Mouse (Mus musculus): ENCODE results near the gene Pecam1.
"Not testable (repeated sequence)": the region's sequence is repeated elsewhere in the genome, so short reads cannot be mapped to it uniquely, and the experiment has no call there.

Gene Pecam1

DNA sequence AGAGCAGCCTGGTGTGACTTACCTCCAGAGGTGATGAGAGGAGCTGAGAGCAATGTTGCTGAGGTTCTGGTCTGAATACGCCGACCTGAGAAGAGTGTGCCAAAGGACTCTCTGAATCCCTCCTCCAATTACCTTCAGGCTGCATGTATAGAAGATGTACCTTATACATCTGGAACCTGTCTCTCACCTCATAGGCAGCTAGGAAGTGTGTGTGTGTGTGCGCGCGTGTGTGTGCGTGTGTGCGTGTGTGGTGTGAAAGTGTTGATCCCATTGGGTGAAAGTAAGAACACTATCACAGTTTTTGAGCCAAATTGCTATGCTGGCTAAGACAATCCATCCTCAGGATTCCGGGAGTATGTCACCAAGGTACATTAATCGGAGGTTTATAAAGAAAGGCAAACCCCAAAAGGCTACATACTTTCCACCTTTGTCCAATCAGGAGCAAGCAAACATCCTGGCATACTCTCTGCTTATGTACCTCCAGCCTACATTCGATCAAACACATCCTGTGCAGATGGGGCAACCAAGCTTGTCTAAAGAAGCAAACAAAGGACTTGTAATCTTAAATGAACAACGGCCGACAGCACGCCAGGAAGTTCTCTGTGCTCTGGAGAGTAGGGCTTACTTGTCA lies at the start of gene Pecam1:
TSS of gene Pecam1 (minus strand) at position 508 of the 631 bp plus-strand sequence.
- DNase-seq (ENCODE audit: extremely low read depth, low read depth, low spot score) = no peak

- DNase-seq (ENCODE audit: extremely low read depth, low read depth, low spot score) = no peak
These were observed 45.3 kb upstream of the Pecam1 start for GRCm38 (mm10) chr11:106795679-106796078.

DNA sequence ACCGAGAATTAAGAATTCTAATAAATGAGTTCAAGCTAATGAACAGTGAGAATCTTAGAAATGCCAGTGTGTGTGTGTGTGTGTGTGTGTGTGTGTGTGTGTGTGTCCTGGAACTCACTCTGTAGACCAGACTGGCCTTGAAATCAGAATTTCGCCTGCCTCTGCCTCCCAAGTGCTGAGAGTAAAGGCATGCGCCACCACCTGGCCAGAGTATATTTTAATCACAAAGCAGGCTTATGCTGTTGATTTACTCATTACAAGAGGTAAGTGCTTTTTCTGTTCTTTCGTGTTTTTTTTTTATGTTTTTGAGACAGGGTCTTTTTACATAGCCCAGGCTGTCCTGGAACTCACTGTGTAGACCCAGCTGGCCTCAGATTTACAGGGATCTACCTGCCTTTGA lies 43.4 kb upstream of the Pecam1 start:
- DNase-seq (ENCODE audit: extremely low read depth, low read depth, low spot score) = no peak

DNA sequence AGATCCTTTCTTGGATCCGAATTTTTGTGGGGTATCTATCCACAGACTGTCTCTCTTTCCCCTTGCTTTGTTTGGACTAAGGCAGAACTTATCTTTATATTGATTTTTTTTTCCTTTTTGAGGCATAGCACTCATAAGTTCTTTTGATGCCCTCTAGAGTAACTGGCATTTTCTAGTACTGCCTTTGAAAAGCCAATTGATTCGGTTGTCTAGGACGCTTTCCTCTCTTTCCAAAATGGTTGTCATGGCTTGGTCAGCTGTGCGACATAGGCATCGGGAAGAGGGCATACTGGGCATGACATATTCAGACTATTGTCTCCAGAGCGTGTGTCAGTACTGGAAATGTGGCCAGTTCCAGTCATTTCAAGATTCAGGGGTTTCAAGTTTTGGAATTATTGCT lies 39.2 kb upstream of the Pecam1 start:
- DNase-seq (ENCODE audit: extremely low read depth, low read depth, low spot score) = no peak

DNA sequence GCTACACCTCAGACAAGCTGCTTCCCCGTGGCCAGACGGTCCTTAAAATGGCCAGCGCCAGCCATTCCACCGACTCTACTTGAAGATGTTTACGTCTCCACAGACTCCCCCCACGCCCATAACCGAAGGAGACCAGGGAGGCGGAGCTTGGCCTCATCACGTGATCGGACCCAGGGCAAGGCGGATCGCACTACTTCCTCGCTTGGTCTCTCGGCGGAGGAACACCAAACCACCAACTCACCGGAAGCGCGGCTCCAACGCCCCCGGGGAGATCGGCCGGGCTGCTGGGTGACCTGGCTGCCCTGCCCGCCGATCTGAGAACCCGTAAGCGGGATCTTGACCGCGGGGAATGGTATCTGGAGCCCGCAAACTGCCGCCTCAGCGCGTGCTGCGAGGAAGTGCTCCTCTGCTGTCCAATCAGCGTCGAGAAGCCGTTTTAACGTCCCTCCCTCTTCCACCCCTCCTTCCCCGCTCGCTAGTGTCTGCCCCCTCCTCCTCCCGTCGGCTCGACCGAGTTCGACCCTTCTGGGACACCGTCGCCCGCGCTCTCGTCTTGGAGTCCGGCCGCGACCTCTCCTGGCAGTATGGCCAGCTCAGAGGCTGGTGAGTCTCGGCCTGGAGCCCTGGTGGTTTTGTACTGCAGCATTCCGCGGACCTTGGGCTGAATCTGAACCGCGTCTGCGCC lies 38.5 kb upstream of the Pecam1 start, which contains the start of the genes Ddx5 and Cep95:
TSS of gene Ddx5 (minus strand) at position 411 of the 685 bp plus-strand sequence.
TSS of gene Cep95 (plus strand) at position 478 of the 685 bp plus-strand sequence.
- peak; percentile 83 for DNase-seq (ENCODE audit: extremely low read depth, low read depth, low spot score)

- DNase-seq (ENCODE audit: extremely low read depth, low read depth, low spot score) = no peak
These were observed 37.8 kb upstream of the Pecam1 start for GRCm38 (mm10) chr11:106788026-106788774.

DNA sequence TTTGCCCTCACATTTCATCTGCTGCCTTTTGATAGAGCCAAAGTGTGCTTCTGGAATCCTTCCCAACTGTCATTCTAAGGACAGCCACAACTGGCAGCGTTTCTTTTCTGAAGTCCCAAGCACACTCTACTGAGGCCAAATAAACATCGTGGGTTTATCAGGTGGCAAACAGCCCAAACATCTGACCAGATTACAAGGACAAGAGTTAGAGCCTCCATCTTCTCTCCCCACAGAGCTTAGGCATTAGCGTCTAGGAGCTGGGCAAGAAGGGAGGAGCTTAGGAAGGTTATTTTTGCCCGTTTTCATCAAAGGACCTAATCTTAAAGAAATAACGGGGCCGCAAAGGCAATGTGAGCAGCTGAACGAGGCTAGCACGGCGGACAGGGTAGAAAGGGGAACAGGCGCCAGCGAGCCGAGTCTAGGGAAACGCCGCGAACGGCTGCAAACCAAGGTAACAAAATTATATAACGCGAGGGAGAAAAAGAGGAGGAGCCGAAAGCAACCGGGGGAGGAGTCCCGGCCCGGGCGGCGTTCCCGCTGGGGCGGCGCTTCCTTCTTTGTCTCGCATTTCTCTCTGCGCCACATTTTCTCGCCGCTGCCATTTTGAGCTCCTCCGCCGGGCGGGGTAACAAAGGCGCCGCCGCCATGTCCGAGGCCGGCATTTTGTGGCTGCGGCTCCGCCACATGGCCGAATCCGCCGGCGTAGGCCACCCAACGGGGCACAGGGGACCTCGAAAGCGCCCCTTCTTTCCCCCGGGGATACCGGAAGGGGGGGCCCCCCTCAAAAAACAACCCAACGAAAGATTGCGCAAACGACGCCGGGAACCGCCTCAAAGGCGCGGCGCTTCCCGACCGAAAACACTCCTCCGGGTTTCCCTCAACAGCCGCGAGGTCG lies 37.0 kb upstream of the Pecam1 start:
- DNase-seq (ENCODE audit: extremely low read depth, low read depth, low spot score) = no peak

- DNase-seq (ENCODE audit: extremely low read depth, low read depth, low spot score) = no peak
These were observed 34.6 kb upstream of the Pecam1 start for GRCm38 (mm10) chr11:106785043-106785442.

DNA sequence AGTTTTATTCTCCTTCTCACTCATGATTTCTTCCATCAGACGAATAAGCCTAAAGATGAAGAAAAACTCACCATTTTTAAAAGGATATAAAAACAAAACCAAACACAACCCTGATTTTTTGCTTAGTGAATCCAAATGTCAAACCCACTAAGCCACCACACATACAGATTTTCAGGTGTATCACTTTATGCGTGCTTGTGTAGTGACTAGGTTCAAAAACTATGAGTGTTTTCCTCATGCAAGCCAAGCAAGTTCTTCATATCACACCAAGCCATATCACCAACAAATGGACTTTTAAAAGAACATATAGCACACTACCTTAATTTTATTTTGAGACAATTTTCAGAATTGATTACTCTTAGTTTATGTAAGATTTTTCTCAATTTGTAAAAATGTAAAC lies 34.0 kb upstream of the Pecam1 start:
- no peak for DNase-seq (ENCODE audit: extremely low read depth, low read depth, low spot score)

- DNase-seq (ENCODE audit: extremely low read depth, low read depth, low spot score) = no peak
These were observed 32.7 kb upstream of the Pecam1 start for GRCm38 (mm10) chr11:106782841-106783764.

- not testable (repeated sequence) for DNase-seq (ENCODE audit: extremely low read depth, low read depth, low spot score)
These were observed 31.8 kb upstream of the Pecam1 start for GRCm38 (mm10) chr11:106782271-106782670.

- DNase-seq (ENCODE audit: extremely low read depth, low read depth, low spot score) = no peak
These were observed 30.3 kb upstream of the Pecam1 start for GRCm38 (mm10) chr11:106780590-106781220.

DNA sequence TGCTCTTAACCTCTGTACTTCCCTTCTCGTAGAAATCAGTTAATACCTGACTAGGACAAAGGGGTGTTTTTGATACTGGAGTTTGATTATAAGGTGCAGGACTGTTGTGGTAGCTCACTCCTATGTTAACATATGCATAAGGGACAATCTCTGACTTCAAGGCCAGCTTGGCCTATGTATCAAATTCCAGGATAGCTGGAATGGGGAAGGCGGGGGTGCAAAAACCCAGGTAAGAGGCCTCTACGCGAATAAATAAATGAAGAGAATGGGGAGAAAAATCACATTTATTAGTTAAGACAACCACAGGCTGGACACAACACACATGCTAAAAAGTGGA lies 29.6 kb upstream of the Pecam1 start:
- no peak for DNase-seq (ENCODE audit: extremely low read depth, low read depth, low spot score)

GRCm38 (mm10) chr11:106779388-106780088 lies 29.1 kb upstream of the Pecam1 start, which contains the start of gene Polg2:
Gene Polg2 (minus strand): TSS chr11:106779537.
- DNase-seq (ENCODE audit: extremely low read depth, low read depth, low spot score) = no peak

- no peak for DNase-seq (ENCODE audit: extremely low read depth, low read depth, low spot score)
These were observed 28.4 kb upstream of the Pecam1 start for GRCm38 (mm10) chr11:106778589-106779387.

GRCm38 (mm10) chr11:106778132-106778531 lies 27.7 kb upstream of the Pecam1 start:
- no peak for DNase-seq (ENCODE audit: extremely low read depth, low read depth, low spot score)

GRCm38 (mm10) chr11:106777395-106777794 lies 27.0 kb upstream of the Pecam1 start:
- DNase-seq (ENCODE audit: extremely low read depth, low read depth, low spot score) = no peak

DNA sequence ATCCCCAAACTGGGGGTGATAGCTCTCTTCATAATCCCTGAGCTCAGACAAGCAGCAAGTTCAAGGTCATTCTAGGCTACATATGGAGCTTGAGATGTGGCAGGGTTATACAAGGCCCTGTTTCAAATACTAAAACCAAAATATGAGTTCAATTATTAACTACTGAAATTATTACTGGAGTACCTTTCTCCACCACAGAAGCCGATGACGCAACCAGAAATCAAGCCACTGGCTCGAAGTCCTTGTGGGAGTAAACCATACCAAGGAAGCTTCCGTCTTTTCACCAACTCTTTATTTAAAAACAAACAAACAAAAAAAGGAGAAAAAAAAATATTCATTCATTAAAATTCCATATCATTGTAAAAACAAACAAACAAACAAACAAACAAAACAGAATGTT lies 26.5 kb upstream of the Pecam1 start:
- DNase-seq (ENCODE audit: extremely low read depth, low read depth, low spot score) = no peak

Measured in fat pad, adult 2 months (tissue).